Mouse (Mus musculus): Measurements from ENCODE around the gene Gal3st3. TPM values are rescaled to one million over a fixed set of nuclear protein-coding genes. Genes with fewer than 3 reads are reported as not detected.

Gal3st3 gene
- total RNA-seq (2021): 100 to 1,000 TPM; 106 to 109 TPM
- long read RNA-seq, experiment 1, transcript Gal3st3-201 (3 exons, 2,421 nt): major isoform, 29 of 31 reads
- long read RNA-seq, experiment 1, partial matches to known transcripts: 1 of 31 reads
- long read RNA-seq, experiment 1, other reads (novel, unspliced or antisense): 1 of 31 reads
- long read RNA-seq, experiment 2, transcript Gal3st3-201 (3 exons, 2,421 nt): major isoform, 36 of 39 reads
- long read RNA-seq, experiment 2, partial matches to known transcripts: 1 of 39 reads
- long read RNA-seq, experiment 2, other reads (novel, unspliced or antisense): 2 of 39 reads

DNA sequence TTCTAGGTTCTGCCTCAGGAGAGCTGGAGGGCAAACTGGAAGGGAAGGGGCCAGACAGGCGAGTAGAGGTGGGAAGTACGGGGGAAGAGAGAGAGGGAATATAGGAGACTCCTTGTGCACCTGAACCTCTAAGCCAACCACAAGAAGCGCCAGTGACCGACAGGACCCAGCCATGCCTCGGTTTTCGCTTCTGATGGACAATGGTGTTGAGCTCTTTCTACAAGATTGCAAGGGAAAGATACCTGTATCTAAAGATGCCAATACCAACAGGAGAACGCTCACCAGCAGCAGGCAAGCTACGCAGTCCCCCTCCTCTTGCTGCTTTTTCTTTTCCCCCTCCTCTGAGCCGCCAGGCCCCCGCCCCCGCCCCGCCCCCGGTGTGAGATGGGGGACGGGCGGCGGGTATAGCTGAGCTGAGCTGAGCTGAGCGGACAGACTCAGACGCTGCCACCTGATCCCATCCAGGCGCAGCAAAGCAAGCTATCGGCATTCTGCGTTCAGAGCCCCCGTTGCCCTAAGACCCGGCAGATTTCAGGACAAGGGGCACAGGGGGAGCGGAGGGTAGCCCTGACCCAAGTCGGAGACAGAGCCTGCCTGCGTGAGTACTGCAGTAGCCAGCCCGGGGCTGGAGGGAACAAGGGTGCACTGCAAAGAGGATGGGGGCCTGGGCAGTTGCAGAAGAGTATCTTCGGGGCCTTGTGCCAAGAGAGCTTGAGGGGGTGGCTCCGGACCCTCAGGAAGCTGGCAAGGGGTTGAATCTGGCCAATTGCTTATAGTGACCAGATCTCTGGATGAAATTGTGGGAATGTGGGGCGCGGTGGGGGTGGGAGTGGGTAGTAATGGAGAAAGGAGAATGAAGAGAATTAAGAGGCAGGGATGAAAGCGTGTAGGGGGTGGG, at the start of gene Gal3st3:
TSS of gene Gal3st3 (plus strand) at position 429 of the 898 bp plus-strand sequence.
- peak within 1 kb of the TSS; percentile 80 for H3K4me3 ChIP-seq
- TF ChIP-seq CTCF (conservative IDR thresholded peaks at IDR 0.05): no peak
- peak within 1 kb of the TSS; percentile 96 for H3K27ac ChIP-seq
- DNase-seq (ENCODE audit: low spot score in 2 of 2): peak; percentile 48 to 63

DNA sequence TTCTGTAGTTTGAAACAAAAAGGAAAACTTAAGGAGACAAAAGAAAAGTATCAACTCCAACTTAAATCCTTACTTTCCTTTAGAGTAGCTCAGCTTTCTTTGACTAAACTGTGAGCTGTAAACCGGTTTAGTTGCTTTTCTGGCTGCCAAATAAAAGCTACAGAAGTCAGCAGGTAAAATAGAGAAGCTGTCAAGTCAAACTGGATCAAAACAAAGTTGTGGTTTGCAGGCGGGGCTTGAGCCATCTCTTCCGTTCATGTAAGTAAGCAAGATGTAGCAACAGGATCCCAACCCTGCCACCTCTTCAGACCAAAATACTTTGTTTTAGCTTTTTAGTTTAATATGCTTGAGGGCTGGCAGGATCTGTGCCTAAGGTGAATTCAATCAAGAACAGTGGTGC, 41.0 kb upstream of the Gal3st3 start:
- TF ChIP-seq CTCF (conservative IDR thresholded peaks at IDR 0.05): no peak
- H3K27ac ChIP-seq: no peak overlapping the region
- no peak for DNase-seq (ENCODE audit: low spot score in 2 of 2)

DNA sequence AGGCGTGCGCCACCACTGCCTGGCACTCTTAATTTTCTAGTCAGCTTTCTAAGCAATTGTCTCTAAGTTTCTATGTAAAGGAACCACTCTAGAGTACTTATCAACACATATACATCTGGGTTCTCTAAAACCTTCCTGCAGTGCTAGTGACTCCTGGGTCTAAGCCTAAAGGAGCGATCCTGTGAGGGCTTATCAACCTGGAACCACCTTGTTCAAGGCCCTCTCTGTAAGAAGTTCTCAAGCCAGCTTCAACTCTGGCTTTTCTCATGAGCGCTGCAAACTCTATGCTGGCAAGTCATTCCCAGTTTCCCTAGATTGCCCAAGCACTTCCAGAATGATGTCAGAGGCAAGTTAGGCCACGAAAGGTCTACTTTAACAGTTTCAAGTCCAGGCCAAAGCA, 31.1 kb upstream of the Gal3st3 start:
- DNase-seq (ENCODE audit: low spot score in 2 of 2): no peak
- TF ChIP-seq CTCF (conservative IDR thresholded peaks at IDR 0.05): no peak
- no peak overlapping the region for H3K4me3 ChIP-seq
- H3K27ac ChIP-seq: no peak overlapping the region

More for the DNA sequence above, 41.0 kb upstream of the Gal3st3 start:
- H3K4me3 ChIP-seq: no peak overlapping the region

DNA sequence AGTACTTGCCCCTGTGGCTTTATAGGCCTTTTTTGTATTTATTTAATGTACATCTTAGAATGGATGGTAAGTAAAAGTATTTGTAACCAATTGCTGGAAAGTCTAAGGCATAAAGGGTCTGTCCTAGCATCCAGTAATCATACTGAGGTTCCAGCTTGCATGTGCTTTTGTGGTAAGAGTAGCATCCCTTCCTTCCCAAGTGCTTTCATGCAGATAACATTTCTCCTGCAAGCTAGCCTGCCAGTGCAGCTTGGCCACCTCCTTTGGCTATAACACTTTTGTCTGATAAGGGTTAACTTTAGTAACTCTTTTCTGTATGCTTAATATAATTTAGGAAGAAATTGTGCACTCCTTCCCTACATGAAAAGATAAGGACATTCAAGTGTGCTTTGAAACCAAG, 30.1 kb upstream of the Gal3st3 start:
- H3K4me3 ChIP-seq: no peak overlapping the region
- no peak for TF ChIP-seq CTCF (conservative IDR thresholded peaks at IDR 0.05)
- DNase-seq (ENCODE audit: low spot score in 2 of 2): no peak

DNA sequence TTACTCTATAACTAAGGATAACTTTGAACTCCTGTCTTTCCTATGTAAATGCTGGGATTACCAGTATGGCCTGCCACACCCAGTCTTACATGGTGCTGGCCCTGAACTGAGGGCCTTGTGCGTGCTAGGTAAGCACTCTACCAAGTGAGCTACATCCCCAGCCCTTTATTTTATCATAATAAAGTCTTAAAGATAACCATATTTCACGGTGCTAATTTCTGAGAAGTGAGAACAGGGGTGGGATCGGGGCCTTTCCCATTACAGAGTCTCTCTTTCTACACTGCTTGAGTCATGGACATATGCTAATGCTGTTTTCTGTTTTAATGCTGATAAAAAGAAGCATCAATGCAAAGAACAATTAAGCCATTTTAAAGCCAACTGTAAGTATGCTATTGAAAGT, 29.3 kb upstream of the Gal3st3 start:
- DNase-seq (ENCODE audit: low spot score in 2 of 2): no peak
- no peak for TF ChIP-seq CTCF (conservative IDR thresholded peaks at IDR 0.05)
- no peak overlapping the region for H3K27ac ChIP-seq
- H3K4me3 ChIP-seq: no peak overlapping the region

More for the DNA sequence above, 30.1 kb upstream of the Gal3st3 start:
- H3K27ac ChIP-seq: no peak overlapping the region

DNA sequence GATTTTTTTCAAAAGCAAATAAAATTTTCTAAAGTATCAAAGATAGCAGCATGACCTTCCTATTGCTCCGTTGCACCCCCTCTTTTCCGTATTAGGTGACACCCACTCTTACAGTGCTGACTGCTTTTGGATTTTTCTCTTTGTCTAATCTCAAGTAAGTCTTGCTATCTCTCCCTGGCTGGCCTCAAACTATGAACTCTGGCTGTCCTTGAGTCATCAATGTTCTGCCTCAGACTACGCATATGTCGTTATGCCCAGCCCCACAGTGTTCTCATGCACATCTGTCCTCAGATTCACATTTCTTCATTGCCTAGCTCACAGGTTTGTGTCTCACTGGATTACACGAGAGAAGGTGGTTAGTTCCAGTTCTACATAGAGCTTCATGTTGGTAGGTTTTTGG, 28.7 kb upstream of the Gal3st3 start:
- Histone ChIP-seq H3K4me3 (no peak overlapping the region), H3K27ac (no peak overlapping the region)
- no peak for DNase-seq (ENCODE audit: low spot score in 2 of 2)
- no peak for TF ChIP-seq CTCF (conservative IDR thresholded peaks at IDR 0.05)

DNA sequence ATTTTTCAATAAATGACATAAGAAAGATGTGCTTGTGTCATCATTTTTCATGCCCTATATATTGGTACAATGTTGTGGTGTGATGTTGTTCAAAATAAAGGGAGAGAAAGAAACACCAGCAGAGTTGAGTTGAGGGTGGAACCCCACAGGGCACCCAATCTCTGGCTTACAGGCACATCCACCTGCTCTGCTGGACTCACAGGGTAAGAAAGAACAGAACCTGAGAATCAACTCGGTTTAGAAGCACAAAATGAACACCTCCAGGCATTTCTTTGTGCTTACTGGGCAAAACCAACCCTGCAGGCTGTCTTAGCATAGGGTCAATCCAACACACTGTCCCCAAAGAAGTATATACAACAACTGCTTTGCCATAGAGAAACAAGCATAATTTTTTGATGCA, 26.7 kb upstream of the Gal3st3 start:
- peak overlapping the region; percentile 92; the same call in 1 of the 2 replicates for H3K4me3 ChIP-seq
- H3K27ac ChIP-seq: no peak overlapping the region
- no peak for TF ChIP-seq CTCF (conservative IDR thresholded peaks at IDR 0.05)
- no peak for DNase-seq (ENCODE audit: low spot score in 2 of 2)

DNA sequence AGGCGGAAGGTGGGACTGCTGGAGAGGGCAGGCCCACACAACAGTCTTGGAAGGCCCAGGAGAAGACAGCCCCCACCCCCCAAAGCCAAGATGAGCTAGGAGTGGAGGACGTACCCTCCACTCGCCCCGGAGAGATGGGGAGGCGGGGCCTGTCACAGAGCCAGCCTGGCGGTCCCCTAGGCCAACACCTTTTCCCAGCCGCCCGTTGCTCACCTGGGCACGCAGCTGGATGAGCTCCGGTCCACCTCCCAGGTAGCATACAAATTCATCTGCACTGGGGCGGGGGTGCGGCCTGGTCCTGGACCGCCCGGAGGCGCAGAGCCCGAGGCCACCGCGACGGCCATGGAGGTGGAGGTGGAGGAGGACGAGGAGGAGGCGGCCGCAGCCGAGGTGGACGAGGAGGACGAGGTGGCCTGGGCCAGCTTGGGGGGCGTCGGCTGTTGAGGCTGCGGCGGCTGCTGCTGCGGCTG, 25.8 kb upstream of the Gal3st3 start:
- DNase-seq (ENCODE audit: low spot score in 2 of 2): peak in 1 of 2 experiments; percentile 21
- Histone ChIP-seq H3K27ac (peak overlapping the region; percentile 92), H3K4me3 (peak overlapping the region; percentile 92)
- no peak for TF ChIP-seq CTCF (conservative IDR thresholded peaks at IDR 0.05)

DNA sequence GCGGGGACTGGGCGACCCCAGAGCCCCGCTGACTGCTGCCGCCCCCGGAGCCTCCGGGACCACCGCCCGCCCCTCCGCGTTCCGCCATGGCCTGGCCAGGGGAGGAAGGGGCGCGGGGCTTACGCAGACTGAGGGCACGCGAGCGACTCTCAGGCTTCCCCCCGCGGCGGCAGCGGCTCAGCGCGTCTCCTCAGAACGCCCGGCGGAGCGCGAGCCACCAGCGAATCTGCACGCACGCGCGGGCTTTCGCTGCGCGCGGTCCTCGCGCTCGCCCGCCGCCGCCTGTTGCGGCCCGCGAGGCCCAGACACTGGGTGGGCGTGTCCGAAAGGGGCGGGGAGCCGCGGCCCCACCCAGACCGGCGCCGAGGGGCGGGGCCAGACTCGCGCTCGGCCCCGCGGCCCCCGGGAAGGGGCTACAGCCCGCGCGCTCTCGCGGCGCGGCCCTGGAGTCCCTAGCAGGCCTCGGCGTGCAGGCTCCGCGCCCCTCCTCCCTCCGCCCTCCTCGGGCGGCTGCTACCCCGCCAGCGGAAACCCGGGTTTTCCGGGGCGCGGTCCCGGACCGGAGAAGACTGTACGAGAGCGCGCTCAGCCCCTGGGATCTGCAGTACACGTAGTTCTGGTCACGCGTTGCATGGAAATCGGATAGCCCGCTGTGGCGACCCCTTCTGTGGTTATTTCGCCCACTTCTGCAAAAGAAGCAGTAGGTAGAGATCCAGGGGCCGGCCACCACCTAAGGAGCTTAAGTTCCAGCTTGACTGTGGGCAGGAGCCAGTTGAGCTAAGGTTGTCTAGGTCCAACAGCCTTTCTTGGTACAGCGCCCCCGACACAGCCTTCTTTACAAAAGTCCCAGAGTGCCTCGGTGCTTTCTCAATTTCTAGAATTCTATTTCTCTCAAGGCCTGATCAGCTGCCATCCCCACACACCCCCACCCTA, 25.1 kb upstream of the Gal3st3 start, which contains the start of gene Pacs1:
TSS of gene Pacs1 (minus strand) at position 319 of the 933 bp plus-strand sequence.
- Histone ChIP-seq H3K27ac (peak within 1 kb of the TSS; percentile 92), H3K4me3 (peak within 1 kb of the TSS; percentile 92)
- no peak for TF ChIP-seq CTCF (conservative IDR thresholded peaks at IDR 0.05)
- DNase-seq (ENCODE audit: low spot score in 2 of 2): peak; percentile 79 to 80

DNA sequence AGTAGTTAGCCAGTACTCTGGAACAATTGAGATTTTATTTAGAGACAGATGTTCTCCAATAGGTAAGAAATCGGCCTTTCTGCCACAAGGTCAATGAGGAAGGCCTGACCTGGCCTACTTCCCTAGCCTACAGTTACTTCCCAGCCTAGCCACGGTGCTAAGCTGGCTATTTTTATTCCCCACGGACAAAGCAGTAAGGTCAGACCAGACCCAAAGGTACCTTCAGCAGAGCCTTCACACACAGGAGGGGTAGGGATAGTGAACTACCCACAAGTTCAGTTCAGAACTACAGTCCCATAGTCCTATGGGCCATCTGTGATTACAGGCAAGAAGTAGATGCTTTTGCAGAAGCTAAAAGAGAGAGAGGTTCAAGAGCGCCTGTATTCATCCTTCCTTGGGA, 24.2 kb upstream of the Gal3st3 start:
- no peak for TF ChIP-seq CTCF (conservative IDR thresholded peaks at IDR 0.05)
- no peak for DNase-seq (ENCODE audit: low spot score in 2 of 2)
- Histone ChIP-seq H3K27ac (peak overlapping the region; percentile 92), H3K4me3 (no peak overlapping the region)

DNA sequence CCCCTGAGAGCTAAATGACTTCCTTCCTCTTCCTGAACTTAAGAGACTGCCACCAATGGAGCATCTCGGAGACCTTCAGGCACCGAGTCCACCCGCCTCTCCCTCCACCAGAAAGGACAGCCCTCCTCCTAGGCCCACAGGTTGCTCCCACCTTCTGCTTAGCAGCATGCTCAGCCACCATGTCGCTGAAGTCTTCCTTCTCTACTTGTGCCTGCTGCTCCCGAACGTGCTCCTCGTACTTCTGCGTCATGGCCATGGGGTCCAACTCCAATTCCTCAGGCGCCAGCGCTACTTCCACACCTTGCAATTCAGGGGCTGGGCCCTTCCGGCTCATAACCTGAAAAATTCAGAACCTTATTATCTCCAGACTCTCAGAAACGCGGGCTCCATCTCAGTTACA, 23.5 kb upstream of the Gal3st3 start:
- H3K27ac ChIP-seq: peak overlapping the region; percentile 92
- TF ChIP-seq CTCF (conservative IDR thresholded peaks at IDR 0.05): no peak
- no peak for DNase-seq (ENCODE audit: low spot score in 2 of 2)
- H3K4me3 ChIP-seq: no peak overlapping the region

DNA sequence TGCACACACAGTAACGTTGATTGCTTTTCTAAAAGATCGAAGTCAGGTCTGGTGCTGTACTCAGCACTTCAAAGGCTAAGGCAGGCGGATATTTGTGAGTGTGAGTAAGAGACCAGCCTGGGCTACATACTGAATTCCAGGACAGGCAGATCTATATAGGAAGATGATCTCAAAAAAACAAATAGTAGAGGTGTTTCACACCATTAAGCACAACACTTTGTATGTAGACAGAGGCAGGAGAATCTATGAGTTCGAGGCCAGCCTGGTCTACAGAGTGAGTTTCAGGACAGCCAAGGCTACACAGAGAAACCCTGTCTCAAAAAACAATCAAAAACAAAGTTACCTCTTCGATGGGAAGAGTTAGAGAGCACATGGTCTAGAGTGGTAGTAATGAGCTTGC, 22.4 kb upstream of the Gal3st3 start:
- Histone ChIP-seq H3K27ac (no peak overlapping the region), H3K4me3 (no peak overlapping the region)
- no peak for DNase-seq (ENCODE audit: low spot score in 2 of 2)
- TF ChIP-seq CTCF (conservative IDR thresholded peaks at IDR 0.05): no peak

All from layer of hippocampus, adult 2 months (tissue).